Mouse (Mus musculus): ENCODE data around the gene Pdzd2.

Gene Pdzd2

DNA sequence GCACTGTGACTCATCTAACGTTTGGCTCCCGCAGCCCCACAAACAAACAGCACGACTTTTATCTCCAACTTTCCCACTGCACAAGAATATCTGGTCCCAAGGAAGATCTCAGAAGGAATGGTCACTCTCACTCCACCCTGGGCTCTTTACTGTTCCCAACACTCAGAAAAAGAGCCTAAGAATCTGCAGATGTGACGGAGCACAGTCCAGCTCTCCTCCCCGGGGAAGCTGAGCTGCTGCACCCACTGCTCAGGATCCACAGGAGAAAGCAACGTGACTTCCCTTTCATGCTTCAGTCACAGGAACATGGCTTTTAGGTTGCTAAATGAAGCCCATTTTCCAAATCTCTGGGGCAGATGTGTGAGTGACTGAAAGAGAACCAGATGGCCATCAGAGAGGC lies 311.9 kb downstream of the Pdzd2 start:
- TF ChIP-seq GATA4 (IDR thresholded peaks at IDR 0.05; ENCODE audit: insufficient replicate concordance, low read length) = no peak

DNA sequence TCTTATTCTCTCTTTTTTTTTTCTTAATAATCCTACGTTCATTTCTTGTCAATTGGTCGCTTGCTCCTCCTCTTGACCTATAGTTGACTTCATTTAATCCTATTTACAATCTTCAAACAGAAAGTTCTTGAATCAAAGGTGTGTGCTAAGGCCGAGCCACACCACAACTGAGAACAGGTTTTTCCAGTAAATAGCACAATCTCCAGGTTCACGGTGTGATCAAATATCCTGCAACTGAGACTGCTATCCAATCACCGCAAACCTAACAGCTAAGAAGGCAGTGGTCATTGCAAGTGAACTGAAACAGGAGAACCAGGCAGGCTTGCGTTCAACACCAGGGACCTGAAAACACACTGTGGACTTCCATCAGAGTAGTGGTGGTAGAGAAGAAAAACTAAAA lies 313.4 kb downstream of the Pdzd2 start:
- TF ChIP-seq GATA4 (IDR thresholded peaks at IDR 0.05; ENCODE audit: insufficient replicate concordance, low read length) = no peak

DNA sequence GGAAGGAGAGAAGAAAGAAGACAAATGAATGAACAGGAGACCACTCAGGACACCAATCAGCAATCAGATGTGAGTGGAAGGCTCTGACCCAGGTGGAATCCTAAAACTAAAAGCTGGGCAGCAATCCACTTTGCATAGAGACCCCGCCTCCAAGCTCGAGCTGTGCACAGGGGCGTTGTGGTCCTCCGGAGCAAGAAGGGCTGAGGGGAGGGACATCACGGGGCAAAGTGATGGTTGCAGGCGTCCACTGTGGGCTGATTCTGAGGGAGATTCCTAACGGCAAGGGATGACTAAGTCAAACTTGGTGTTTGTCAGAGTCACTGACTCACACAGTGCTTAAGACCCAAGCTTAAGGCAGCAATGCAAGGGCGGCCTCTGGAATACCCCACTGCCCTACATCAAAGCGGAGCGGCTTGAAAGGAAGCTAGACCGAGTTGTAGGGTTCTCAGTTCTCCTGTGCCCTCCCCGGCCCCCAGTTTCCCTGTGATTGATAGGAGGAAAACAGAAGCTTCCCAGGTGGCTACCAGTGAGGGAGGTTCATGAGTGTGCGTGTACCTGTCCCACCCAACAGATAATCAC lies 314.6 kb downstream of the Pdzd2 start:
- no peak for TF ChIP-seq GATA4 (IDR thresholded peaks at IDR 0.05; ENCODE audit: insufficient replicate concordance, low read length)

GRCm38 (mm10) chr15:12424187-12424586 lies 315.5 kb downstream of the Pdzd2 start:
- no peak for TF ChIP-seq GATA4 (IDR thresholded peaks at IDR 0.05; ENCODE audit: insufficient replicate concordance, low read length)

GRCm38 (mm10) chr15:12420915-12421314 lies 318.8 kb downstream of the Pdzd2 start:
- TF ChIP-seq GATA4 (IDR thresholded peaks at IDR 0.05; ENCODE audit: insufficient replicate concordance, low read length) = no peak

DNA sequence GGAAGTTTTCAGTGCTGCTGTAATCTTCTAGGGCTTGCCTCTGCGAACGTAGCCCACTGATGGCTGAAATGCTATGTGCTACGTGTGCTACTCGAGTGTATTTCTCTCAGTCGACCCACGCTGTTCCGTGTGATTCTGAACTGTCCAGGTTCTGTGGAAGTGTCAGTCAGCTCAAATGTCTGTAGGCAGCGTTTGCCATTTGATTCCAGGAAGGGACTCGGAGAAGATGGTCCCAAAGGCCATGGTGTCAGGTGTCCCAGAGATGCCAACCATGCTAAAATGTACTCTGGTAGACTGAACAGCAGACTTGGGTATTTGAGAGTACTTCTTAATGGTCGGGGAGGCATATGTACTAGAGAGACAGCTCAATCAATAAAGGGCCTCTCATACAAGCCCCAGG lies 319.3 kb downstream of the Pdzd2 start:
- TF ChIP-seq GATA4 (IDR thresholded peaks at IDR 0.05; ENCODE audit: insufficient replicate concordance, low read length) = no peak

GRCm38 (mm10) chr15:12419446-12419845 lies 320.3 kb downstream of the Pdzd2 start:
- TF ChIP-seq GATA4 (IDR thresholded peaks at IDR 0.05; ENCODE audit: insufficient replicate concordance, low read length) = no peak

- no peak for TF ChIP-seq GATA4 (IDR thresholded peaks at IDR 0.05; ENCODE audit: insufficient replicate concordance, low read length)
Observed at GRCm38 (mm10) chr15:12415536-12416200, 324.1 kb downstream of the Pdzd2 start.

GRCm38 (mm10) chr15:12414696-12415095 lies 325.0 kb downstream of the Pdzd2 start:
- no peak for TF ChIP-seq GATA4 (IDR thresholded peaks at IDR 0.05; ENCODE audit: insufficient replicate concordance, low read length)

- no peak for TF ChIP-seq GATA4 (IDR thresholded peaks at IDR 0.05; ENCODE audit: insufficient replicate concordance, low read length)
Observed at GRCm38 (mm10) chr15:12408205-12408604, 331.5 kb downstream of the Pdzd2 start.

DNA sequence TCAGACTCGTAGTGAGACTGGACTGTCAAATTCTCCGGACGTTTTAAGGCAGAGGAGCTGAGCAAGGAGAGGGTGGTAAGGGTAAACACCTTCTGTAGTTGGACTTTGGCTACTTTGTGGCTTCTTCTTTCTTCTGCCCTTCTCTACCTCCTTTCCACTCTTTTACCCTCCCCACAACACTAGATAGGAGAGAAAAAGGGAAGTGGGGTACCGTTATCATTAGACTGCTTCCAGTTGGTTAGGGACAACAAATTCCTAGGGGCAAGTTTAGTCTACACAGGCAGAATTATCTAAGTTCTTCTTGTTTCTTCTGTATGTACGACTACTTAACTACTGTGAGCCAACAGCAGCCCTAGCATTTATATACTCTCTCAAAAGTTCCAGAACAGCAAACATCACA lies 334.1 kb downstream of the Pdzd2 start:
- TF ChIP-seq GATA4 (IDR thresholded peaks at IDR 0.05; ENCODE audit: insufficient replicate concordance, low read length) = no peak

GRCm38 (mm10) chr15:12397032-12397431 lies 342.7 kb downstream of the Pdzd2 start:
- no peak for TF ChIP-seq GATA4 (IDR thresholded peaks at IDR 0.05; ENCODE audit: insufficient replicate concordance, low read length)

DNA sequence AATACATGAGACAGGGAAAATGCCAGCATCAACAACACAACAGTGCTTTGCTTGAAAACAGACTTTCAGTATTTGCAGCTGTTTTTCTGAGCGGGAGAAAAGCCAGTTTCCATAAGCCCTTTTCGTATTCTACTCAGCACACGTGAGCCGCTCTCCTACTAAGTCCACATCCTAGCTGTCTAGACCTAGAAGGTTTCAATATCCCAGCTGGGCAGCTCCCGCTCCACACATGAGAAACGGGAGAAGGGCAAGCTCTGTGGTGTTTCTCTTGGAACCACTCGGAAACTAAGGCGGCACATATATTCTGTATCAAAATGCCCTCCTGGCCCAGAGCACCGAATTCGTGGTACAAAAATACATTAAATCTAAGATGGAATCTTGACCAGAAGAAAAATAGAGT lies 345.0 kb downstream of the Pdzd2 start:
- no peak for TF ChIP-seq GATA4 (IDR thresholded peaks at IDR 0.05; ENCODE audit: insufficient replicate concordance, low read length)

DNA sequence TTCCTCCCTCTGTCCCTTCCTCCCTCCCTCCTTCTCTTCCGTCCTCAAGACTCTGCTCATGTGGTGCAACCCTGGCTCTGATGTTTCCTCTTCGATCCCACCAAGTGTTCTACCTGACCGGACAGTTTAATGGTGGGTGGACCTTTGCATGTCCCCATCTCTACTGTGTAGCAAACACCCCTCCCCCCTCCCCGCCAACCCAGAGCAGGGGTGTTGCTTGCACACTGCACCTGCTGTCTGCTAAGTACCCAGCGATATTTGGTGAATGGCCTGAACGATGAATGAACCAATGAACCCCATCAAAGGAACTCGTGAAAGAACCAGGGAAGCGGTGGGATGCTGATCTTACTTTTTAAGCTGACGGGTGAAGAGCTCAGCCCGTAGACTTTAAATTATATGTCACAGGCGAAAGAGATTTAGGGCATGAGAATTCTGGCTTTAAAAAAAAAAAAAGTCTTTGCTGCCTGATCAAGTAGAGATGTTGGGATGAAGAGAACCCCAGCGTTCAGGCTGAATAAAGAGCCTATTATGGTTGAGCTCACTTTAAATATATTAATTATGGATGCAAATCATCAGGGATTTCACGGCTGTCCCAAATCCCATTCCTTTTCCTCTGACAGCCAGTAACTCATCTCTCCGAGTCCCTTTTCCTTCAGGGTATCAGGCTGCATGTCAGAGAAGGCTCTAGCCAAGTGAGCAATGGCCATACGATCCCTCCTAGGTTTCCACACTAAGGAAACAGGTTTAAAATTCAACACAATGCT lies 350.8 kb downstream of the Pdzd2 start:
- no peak for TF ChIP-seq GATA4 (IDR thresholded peaks at IDR 0.05; ENCODE audit: insufficient replicate concordance, low read length)

GRCm38 (mm10) chr15:12384679-12385078 lies 355.0 kb downstream of the Pdzd2 start:
- TF ChIP-seq GATA4 (IDR thresholded peaks at IDR 0.05; ENCODE audit: insufficient replicate concordance, low read length) = no peak

DNA sequence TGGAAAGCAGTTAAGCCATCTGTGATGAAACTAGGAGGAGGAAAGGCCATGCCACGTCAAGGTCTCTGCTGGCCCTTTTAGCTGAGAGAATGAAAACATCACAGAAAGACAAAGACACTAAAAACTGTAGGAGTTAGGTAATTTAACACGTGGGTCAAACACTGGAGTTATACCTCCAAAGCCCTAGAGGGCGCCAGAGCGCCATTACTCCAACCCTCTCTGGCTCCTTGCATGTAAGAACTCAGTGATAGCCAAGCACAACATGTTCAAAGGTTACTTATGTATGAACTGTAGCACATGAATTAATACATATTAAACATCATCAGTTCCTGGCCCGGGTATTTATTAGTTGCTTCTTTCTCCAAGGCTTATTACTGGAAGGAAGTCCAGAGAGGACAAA lies 359.2 kb downstream of the Pdzd2 start:
- TF ChIP-seq GATA4 (IDR thresholded peaks at IDR 0.05; ENCODE audit: insufficient replicate concordance, low read length) = no peak
